Comparison of ENCODE assay signal across 8 mouse cellular contexts in the genomic region with DNA sequence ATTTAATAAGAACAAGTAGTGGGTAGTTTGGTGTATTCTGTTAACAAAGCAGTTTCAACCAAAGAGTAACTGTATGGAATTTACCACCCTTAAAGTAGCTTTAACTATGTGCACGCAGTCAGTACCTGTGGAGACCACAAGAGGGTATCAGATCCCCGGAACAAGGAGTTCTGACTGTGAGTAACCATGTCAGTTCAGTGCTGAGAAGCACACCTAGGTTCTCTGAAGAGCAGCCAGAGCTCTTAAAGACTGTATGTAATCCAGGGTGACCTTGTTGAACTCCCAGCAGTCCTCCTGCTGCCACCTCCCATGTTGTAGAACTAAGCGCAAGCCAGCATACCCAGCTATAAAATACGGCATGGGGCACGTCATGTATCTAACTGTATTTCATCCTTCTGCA. TPM values are rescaled to one million over a fixed set of nuclear protein-coding genes. Genes with fewer than 3 reads are reported as not detected.
DNase-seq lines count a peak whose midpoint lies in the region; ATAC-seq and TF ChIP-seq lines count a peak whose summit lies in the region.

No protein-coding gene starts in this region.

- intact Hi-C loops in heart, postnatal 10 days (cut with DNase I) = no loop called here

- H3K4me1 ChIP-seq in embryonic fibroblast, embryonic 13.5 days (ENCODE audit: control insufficient read depth, insufficient read depth, low read length) = 0 out of 2 replicates have a peak, but pooled peaks cover 4% of the 10 kb centered on the region

- H3K27ac ChIP-seq in layer of hippocampus, adult 2 months = no peak overlapping the region
- H3K27ac ChIP-seq in embryonic fibroblast, embryonic 13.5 days (ENCODE audit: insufficient read depth, low read length) = peak overlapping the region; percentile 65

- DNase-seq in layer of hippocampus, adult 2 months (ENCODE audit: low spot score in 2 of 2) = peak; percentile 20 to 35
- DNase-seq in layer of hippocampus, adult 9-10 months (ENCODE audit: low spot score) = no peak
- DNase-seq in heart, postnatal 10 days = peak; percentile 75 to 78
- DNase-seq in kidney, postnatal 25 days = peak; percentile 67 to 82
- DNase-seq in splenic B cell, adult 2 months (ENCODE audit: low read depth, low spot score) = peak; percentile 85

- H3K4me3 ChIP-seq in layer of hippocampus, adult 2 months = no peak overlapping the region
- H3K4me3 ChIP-seq in embryonic fibroblast, embryonic 13.5 days (ENCODE audit: insufficient read depth, low read length) = peak overlapping the region; percentile 22; the same call in 1 of the 2 replicates

- peaks cover 9% of the 10 kb centered on the region for H3K36me3 ChIP-seq in splenic B cell, adult 2 months (ENCODE audit: control insufficient read depth, insufficient read depth, low read length, poor library complexity, severe bottlenecking)

- TF ChIP-seq POLR2A in embryonic fibroblast, embryonic 13.5 days (IDR thresholded peaks at IDR 0.05; ENCODE audit: low read depth, low read length) = no peak

- ATAC-seq in activated CD4-positive, CD25-positive, alpha-beta regulatory T cell, adult 4 months = peak; percentile 59
- peak; percentile 38 for ATAC-seq in megakaryocyte, adult 5-6 weeks (ENCODE audit: poor library complexity, severe bottlenecking)

- TF ChIP-seq CTCF in layer of hippocampus, adult 2 months (conservative IDR thresholded peaks at IDR 0.05) = peak; percentile 88
- no peak for TF ChIP-seq CTCF in embryonic fibroblast, embryonic 13.5 days (IDR thresholded peaks at IDR 0.05; ENCODE audit: borderline replicate concordance, insufficient read depth, low read length)

- no peaks in the 10 kb centered on the region for H3K27me3 ChIP-seq in splenic B cell, adult 2 months (ENCODE audit: control insufficient read depth, insufficient read depth, low read length, poor library complexity, severe bottlenecking)

RNA-seq across cellular contexts. Expression of a gene that starts 14.2 kb away (rescaled TPM):
- total RNA-seq in layer of hippocampus, adult 2 months (2021) = 10 to 100 TPM; 37.5 to 39.7 TPM
- 10 to 100 TPM; 51.5 to 69.5 TPM for polyA plus RNA-seq in activated CD4-positive, CD25-positive, alpha-beta regulatory T cell, adult 4 months (2017; shearing (Covaris generic))
- polyA plus RNA-seq in embryonic fibroblast, embryonic 13.5 days (2011; ENCODE audit: insufficient read length, low read depth, missing spikeins) = 97.8 and 164 TPM in 2 replicates
- 100 to 1,000 TPM in 1 of 2 experiments, 10 to 100 TPM in 1; 99.0 to 107 TPM for total RNA-seq in heart, postnatal 10 days (2021)
- 559 and 619 TPM in 2 replicates for total RNA-seq in megakaryocyte, adult 5-6 weeks (2015)
- 895 and 963 TPM in 2 replicates for total RNA-seq in megakaryocyte, adult 5-6 weeks (2017)

RNA-seq across cellular contexts. Expression of a gene that starts 43.0 kb away (rescaled TPM):
- total RNA-seq in layer of hippocampus, adult 2 months (2021) = 100 to 1,000 TPM; 485 to 491 TPM
- 100 to 1,000 TPM; 268 TPM for polyA plus RNA-seq in activated CD4-positive, CD25-positive, alpha-beta regulatory T cell, adult 4 months (2017; shearing (Covaris generic))
- polyA plus RNA-seq in embryonic fibroblast, embryonic 13.5 days (2011; ENCODE audit: insufficient read length, low read depth, missing spikeins) = 590 and 652 TPM in 2 replicates
- total RNA-seq in heart, postnatal 10 days (2021) = 1,000 to 10,000 TPM; 2,219 to 2,275 TPM
- 402 and 461 TPM in 2 replicates for total RNA-seq in megakaryocyte, adult 5-6 weeks (2015)
- total RNA-seq in megakaryocyte, adult 5-6 weeks (2017) = 143 and 163 TPM in 2 replicates

Comparison
In these comparisons a context has a peak if more than half of its experiments do, and no peak if none do; other contexts are left out.
1. RNA of a gene that starts 14.2 kb away (total RNA-seq): 559 to 963 TPM in megakaryocyte, adult 5-6 weeks; 99.0 to 107 TPM in heart, postnatal 10 days and 37.5 to 39.7 TPM in layer of hippocampus, adult 2 months; every median in the first group is over 4 times any median in the second.
2. RNA of a gene that starts 43.0 kb away (total RNA-seq): 2,219 to 2,275 TPM in heart, postnatal 10 days; 485 to 491 TPM in layer of hippocampus, adult 2 months and 143 to 461 TPM in megakaryocyte, adult 5-6 weeks; every median in the first group is over 4 times any median in the second.